Mouse (Mus musculus): ENCODE measurements around the gene Abca12.

Abca12 gene

GRCm38 (mm10) chr1:71414810-71415209 lies at the start of gene Abca12:
TSS of gene Abca12 (minus strand) at chr1:71414910.
- DNase-seq = no peak

GRCm38 (mm10) chr1:71457961-71458360 lies 43.3 kb upstream of the Abca12 start:
- DNase-seq = no peak

- no peak for DNase-seq
Observed at GRCm38 (mm10) chr1:71447424-71447823, 32.7 kb upstream of the Abca12 start.

GRCm38 (mm10) chr1:71421741-71422333 lies 7.1 kb upstream of the Abca12 start:
- no peak for DNase-seq

GRCm38 (mm10) chr1:71418467-71418866 lies 3.8 kb upstream of the Abca12 start:
- DNase-seq = no peak

- no peak for DNase-seq
Observed at GRCm38 (mm10) chr1:71417951-71418350, 3.2 kb upstream of the Abca12 start.

GRCm38 (mm10) chr1:71414084-71414483 lies 626 bp downstream of the Abca12 start:
- DNase-seq = no peak

GRCm38 (mm10) chr1:71413114-71413513 lies 1.6 kb downstream of the Abca12 start:
- no peak for DNase-seq

GRCm38 (mm10) chr1:71407711-71408110 lies 7.0 kb downstream of the Abca12 start:
- DNase-seq = no peak

- DNase-seq = no peak
Observed at GRCm38 (mm10) chr1:71397635-71398034, 17.1 kb downstream of the Abca12 start.

GRCm38 (mm10) chr1:71396105-71396504 lies 18.6 kb downstream of the Abca12 start:
- DNase-seq = no peak

GRCm38 (mm10) chr1:71394177-71394576 lies 20.5 kb downstream of the Abca12 start:
- DNase-seq = no peak

GRCm38 (mm10) chr1:71393489-71393888 lies 21.2 kb downstream of the Abca12 start:
- no peak for DNase-seq

- DNase-seq = no peak
Observed at GRCm38 (mm10) chr1:71392463-71392862, 22.2 kb downstream of the Abca12 start.

GRCm38 (mm10) chr1:71386593-71386992 lies 28.1 kb downstream of the Abca12 start:
- peak; percentile 5 to 43 for DNase-seq

GRCm38 (mm10) chr1:71384098-71384497 lies 30.6 kb downstream of the Abca12 start:
- DNase-seq = peak in 1 of 2 experiments; percentile 1

GRCm38 (mm10) chr1:71373090-71373489 lies 41.6 kb downstream of the Abca12 start:
- DNase-seq = no peak

GRCm38 (mm10) chr1:71370266-71370665 lies 44.4 kb downstream of the Abca12 start:
- DNase-seq = no peak

GRCm38 (mm10) chr1:71367770-71368169 lies 46.9 kb downstream of the Abca12 start:
- no peak for DNase-seq

GRCm38 (mm10) chr1:71342861-71343554 lies 71.7 kb downstream of the Abca12 start:
- DNase-seq = no peak

- no peak for DNase-seq
Observed at GRCm38 (mm10) chr1:71342261-71342594, 72.5 kb downstream of the Abca12 start.

- DNase-seq = no peak
Observed at GRCm38 (mm10) chr1:71341370-71342260, 73.1 kb downstream of the Abca12 start.

- DNase-seq = no peak
Observed at GRCm38 (mm10) chr1:71338548-71339340, 76.0 kb downstream of the Abca12 start.
